Mouse (Mus musculus) forebrain, embryonic 14.5 days (tissue): Measurements from ENCODE around the gene Rapgef6. TPM values are rescaled to one million over a fixed set of nuclear protein-coding genes. Genes with fewer than 3 reads are reported as not detected.
"Not testable (repeated sequence)": the region's sequence is repeated elsewhere in the genome, so short reads cannot be mapped to it uniquely, and the experiment has no call there.

Experiments
- ATAC-seq: fragments of 200-750 bp; cut with Nextera tagmentation; 2 replicates; pipeline ENCODE4 v1.8.0; 2017; ENCODE audit warnings: mild to moderate bottlenecking, moderate library complexity
- DNase-seq: peaks from one replicate; pipeline ENCODE4 v3.0.0-alpha.2; 2015; ENCODE audit warnings: low spot score
- H3K27ac ChIP-seq: fragments of 300-500 bp; sonication (generic); 2 replicates; pipeline ENCODE4 v1.5.1; 2014; ENCODE audit warnings: low read depth, mild to moderate bottlenecking, control low read depth, low read length, moderate library complexity
- H3K27me3 ChIP-seq: fragments of 300-500 bp; sonication (generic); replicated peaks from 2 replicates; pipeline ENCODE4 v1.6.1; 2014; ENCODE audit warnings: low read length, control low read depth, mixed read lengths; ENCODE audit not compliant: control insufficient read depth, insufficient read depth
- H3K36me3 ChIP-seq: fragments of 300-500 bp; sonication (generic); 2 replicates; pipeline ENCODE4 v1.6.1; 2014; ENCODE audit warnings: low read length, control low read depth; ENCODE audit not compliant: control insufficient read depth, insufficient read depth
- H3K4me1 ChIP-seq: fragments of 300-500 bp; sonication (generic); 2 replicates; pipeline ENCODE4 v1.6.1; 2014; ENCODE audit warnings: antibody characterized with exemption, low read length, control low read depth; ENCODE audit not compliant: control insufficient read depth, insufficient read depth
- H3K4me2 ChIP-seq: fragments of 300-500 bp; sonication (generic); 2 replicates; pipeline ENCODE4 v1.6.1; 2014; ENCODE audit warnings: mild to moderate bottlenecking, control low read depth, low read length
- H3K4me3 ChIP-seq: fragments of 300-500 bp; sonication (generic); 2 replicates; pipeline ENCODE4 v1.5.1; 2014; ENCODE audit warnings: low read depth, low read length, control low read depth
- H3K9ac ChIP-seq: fragments of 300-500 bp; sonication (generic); 2 replicates; pipeline ENCODE4 v1.6.1; 2014; ENCODE audit warnings: mild to moderate bottlenecking, low read length, control low read depth, moderate library complexity
- H3K9me3 ChIP-seq: fragments of 300-500 bp; sonication (generic); replicated peaks from 2 replicates; pipeline ENCODE4 v1.6.1; 2016; ENCODE audit warnings: low read length, control low read depth, mixed read lengths; ENCODE audit not compliant: control insufficient read depth
- WGBS: fragments of 180-500 bp; shearing (Covaris S2); extraction: QIAGEN DNeasy Blood & Tissue Kit; methylation state at CpG from one replicate; pipeline ENCODE4 v1.1.7; 2014; 5-methylcytosine and 5-hydroxymethylcytosine counted together
- polyA plus RNA-seq: library from polyadenylated mRNA; unstranded; fragments of >200 nt; fragmentation: Nextera tagmentation; extraction: Ambion mirVana; gene quantifications from 2 replicates; pipeline ENCODE4 v1.2.1, GENCODE M21; 2014

Rapgef6 gene
- polyA plus RNA-seq, 1 experiment from 2014 or later: 21.1 TPM

GRCm38 (mm10) chr11:54595905-54596555 lies 73.4 kb downstream of the Rapgef6 start:
- peak; percentile 60 for DNase-seq
- 71% methylated on average over 8 of the region's 8 CpGs for WGBS
- ATAC-seq: 0 out of 2 replicates have a peak, but pooled peaks have one; percentile 32

GRCm38 (mm10) chr11:54597902-54598447 lies 75.3 kb downstream of the Rapgef6 start:
- H3K27ac ChIP-seq: no peak overlapping the region
- 0 out of 2 replicates have a peak overlapping the region, but pooled peaks have one; percentile 14 for H3K4me3 ChIP-seq
- DNase-seq: peak; percentile 33
- H3K9me3 ChIP-seq: no peaks in the 10 kb centered on the region
- H3K27me3 ChIP-seq: no peaks in the 10 kb centered on the region
- H3K36me3 ChIP-seq: no peaks in the 10 kb centered on the region
- peak overlapping the region; percentile 17; the same call in 1 of the 2 replicates for H3K4me2 ChIP-seq
- WGBS: 40% methylated on average over 1 of the region's 1 CpGs
- H3K9ac ChIP-seq: no peak overlapping the region
- H3K4me1 ChIP-seq: 0 out of 2 replicates have a peak, but pooled peaks cover 3% of the 10 kb centered on the region
- ATAC-seq: no peak

More at GRCm38 (mm10) chr11:54595905-54596555, 73.4 kb downstream of the Rapgef6 start:
- peak overlapping the region; percentile 29 for H3K4me2 ChIP-seq
- 0 out of 2 replicates have a peak, but pooled peaks cover 3% of the 10 kb centered on the region for H3K4me1 ChIP-seq
- no peaks in the 10 kb centered on the region for H3K36me3 ChIP-seq
- peak overlapping the region; percentile 21 for H3K4me3 ChIP-seq
- peak overlapping the region; percentile 68 for H3K27ac ChIP-seq
- H3K9me3 ChIP-seq: no peaks in the 10 kb centered on the region
- H3K9ac ChIP-seq: peak overlapping the region; percentile 50
- H3K27me3 ChIP-seq: no peaks in the 10 kb centered on the region

- ATAC-seq: no peak
- Histone ChIP-seq H3K27me3 (no peaks in the 10 kb centered on the region), H3K9ac (no peak overlapping the region), H3K4me1 (0 out of 2 replicates have a peak, but pooled peaks cover 3% of the 10 kb centered on the region), H3K27ac (no peak overlapping the region), H3K36me3 (no peaks in the 10 kb centered on the region), H3K9me3 (no peaks in the 10 kb centered on the region), H3K4me2 (no peak overlapping the region), H3K4me3 (no peak overlapping the region)
- no peak for DNase-seq
- 89% methylated on average over 2 of the region's 2 CpGs for WGBS
These were observed 78.5 kb downstream of the Rapgef6 start for GRCm38 (mm10) chr11:54601121-54601520.

GRCm38 (mm10) chr11:54602764-54603163 lies 80.1 kb downstream of the Rapgef6 start:
- H3K27me3 ChIP-seq, ATAC-seq: not testable (repeated sequence)
- 95% methylated on average over 1 of the region's 1 CpGs for WGBS

GRCm38 (mm10) chr11:54604415-54604814 lies 81.8 kb downstream of the Rapgef6 start:
- no peak for DNase-seq
- 58% methylated on average over 3 of the region's 3 CpGs for whole genome bisulfite sequencing
- H3K4me1 ChIP-seq: no peaks in the 10 kb centered on the region
- H3K9me3 ChIP-seq: no peaks in the 10 kb centered on the region
- no peak for ATAC-seq
- H3K27me3 ChIP-seq: no peaks in the 10 kb centered on the region
- H3K27ac ChIP-seq: no peak overlapping the region
- no peaks in the 10 kb centered on the region for H3K36me3 ChIP-seq
- no peak overlapping the region for H3K4me3 ChIP-seq
- no peak overlapping the region for H3K4me2 ChIP-seq
- no peak overlapping the region for H3K9ac ChIP-seq

More at GRCm38 (mm10) chr11:54602764-54603163, 80.1 kb downstream of the Rapgef6 start:
- H3K4me2 ChIP-seq, H3K9ac ChIP-seq, H3K4me3 ChIP-seq, H3K4me1 ChIP-seq, H3K9me3 ChIP-seq, H3K36me3 ChIP-seq, H3K27ac ChIP-seq, DNase-seq: not testable (repeated sequence)

- H3K36me3 ChIP-seq: no peaks in the 10 kb centered on the region
- H3K4me1 ChIP-seq: no peaks in the 10 kb centered on the region
- H3K4me3 ChIP-seq: no peak overlapping the region
- DNase-seq (no peak), ATAC-seq (no peak)
- H3K27ac ChIP-seq: no peak overlapping the region
- H3K9ac ChIP-seq: no peak overlapping the region
- H3K4me2 ChIP-seq: no peak overlapping the region
- H3K9me3 ChIP-seq: no peaks in the 10 kb centered on the region
- H3K27me3 ChIP-seq: no peaks in the 10 kb centered on the region
These were observed 91.0 kb downstream of the Rapgef6 start for GRCm38 (mm10) chr11:54613628-54614027.

- Histone ChIP-seq H3K27ac (no peak overlapping the region), H3K27me3 (no peaks in the 10 kb centered on the region), H3K4me2 (no peak overlapping the region), H3K4me1 (no peaks in the 10 kb centered on the region), H3K36me3 (no peaks in the 10 kb centered on the region), H3K9ac (no peak overlapping the region), H3K4me3 (no peak overlapping the region), H3K9me3 (no peaks in the 10 kb centered on the region)
- 94% methylated on average over 1 of the region's 1 CpGs for WGBS
- DNase-seq (no peak), ATAC-seq (no peak)
These were observed 91.9 kb downstream of the Rapgef6 start for GRCm38 (mm10) chr11:54614560-54614959.

GRCm38 (mm10) chr11:54618841-54619240 lies 96.2 kb downstream of the Rapgef6 start:
- ATAC-seq (no peak), DNase-seq (no peak)
- no peaks in the 10 kb centered on the region for H3K9me3 ChIP-seq
- no peak overlapping the region for H3K4me3 ChIP-seq
- H3K4me2 ChIP-seq: no peak overlapping the region
- H3K9ac ChIP-seq: no peak overlapping the region
- peaks cover 4% of the 10 kb centered on the region; the same call in 1 of the 2 replicates for H3K36me3 ChIP-seq
- WGBS: 49% methylated on average over 2 of the region's 2 CpGs
- H3K27ac ChIP-seq: no peak overlapping the region
- no peaks in the 10 kb centered on the region for H3K27me3 ChIP-seq
- no peaks in the 10 kb centered on the region for H3K4me1 ChIP-seq

- H3K4me1 ChIP-seq: no peaks in the 10 kb centered on the region
- ATAC-seq (no peak), DNase-seq (no peak)
- no peaks in the 10 kb centered on the region for H3K27me3 ChIP-seq
- H3K4me3 ChIP-seq: no peak overlapping the region
- WGBS: 96% methylated on average over 2 of the region's 2 CpGs
- peaks cover 4% of the 10 kb centered on the region; the same call in 1 of the 2 replicates for H3K36me3 ChIP-seq
- no peak overlapping the region for H3K27ac ChIP-seq
- H3K9ac ChIP-seq: no peak overlapping the region
- no peak overlapping the region for H3K4me2 ChIP-seq
- no peaks in the 10 kb centered on the region for H3K9me3 ChIP-seq
These were observed 99.1 kb downstream of the Rapgef6 start for GRCm38 (mm10) chr11:54621725-54622124.
